Mouse (Mus musculus): ENCODE measurements around the gene Gpr137.

DNA sequence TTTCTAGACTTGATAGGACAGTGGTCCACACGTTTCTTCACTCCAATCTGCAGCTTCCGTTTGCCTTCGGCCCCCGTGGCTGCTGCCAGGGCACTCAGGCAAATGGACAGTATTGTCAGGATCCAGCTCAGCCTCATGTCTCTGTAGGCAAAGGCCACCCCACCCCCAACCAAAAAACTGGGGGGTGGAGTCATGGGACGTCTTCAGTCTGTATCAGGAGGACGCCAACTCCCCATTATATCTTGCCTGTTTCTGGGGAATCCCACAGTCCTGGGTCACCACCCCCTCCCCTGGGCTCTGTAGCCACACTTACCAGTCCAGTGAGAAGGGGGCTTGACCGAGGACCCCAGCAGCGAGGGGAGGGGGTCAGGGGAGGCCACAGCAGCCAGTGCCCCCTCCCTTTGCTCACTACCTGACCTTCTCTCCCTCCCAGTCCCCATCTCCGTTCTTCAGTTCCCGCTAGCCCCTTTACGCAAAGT is 36.8 kb upstream of the Gpr137 start:
- TF ChIP-seq EP300 (IDR thresholded peaks at IDR 0.05; ENCODE audit: low read depth) (no peak), CTCF (IDR thresholded peaks at IDR 0.05; ENCODE audit: low read depth) (no peak)

All from liver, embryonic 14.5 days (tissue).